Mouse (Mus musculus) heart, embryonic 13.5 days (tissue): ENCODE results near the gene Pard3. TPM values are rescaled to one million over a fixed set of nuclear protein-coding genes. Genes with fewer than 3 reads are reported as not detected.

Source experiments
- ATAC-seq: fragments of 200-750 bp; cut with Nextera tagmentation; 2 replicates; pipeline ENCODE4 v1.8.0; 2017; ENCODE audit warnings: moderate TSS enrichment; ENCODE audit not compliant: insufficient number of reproducible peaks, low FRiP score, low TSS enrichment; ENCODE audit errors: extremely low read depth
- H3K27ac ChIP-seq: fragments of 300-500 bp; sonication (generic); replicated peaks from 2 replicates; pipeline ENCODE4 v1.5.1; 2015; ENCODE audit warnings: moderate library complexity, mild to moderate bottlenecking, inconsistent platforms
- H3K27me3 ChIP-seq: fragments of 300-500 bp; sonication (generic); replicated peaks from 2 replicates; pipeline ENCODE4 v1.6.1; 2015; ENCODE audit warnings: mild to moderate bottlenecking, inconsistent platforms
- H3K36me3 ChIP-seq: fragments of 300-500 bp; sonication (generic); 2 replicates; pipeline ENCODE4 v1.6.1; 2015; ENCODE audit warnings: mild to moderate bottlenecking, inconsistent platforms
- H3K4me1 ChIP-seq: fragments of 300-500 bp; sonication (generic); 2 replicates; pipeline ENCODE4 v1.6.1; 2015; ENCODE audit warnings: inconsistent platforms
- H3K4me2 ChIP-seq: fragments of 300-500 bp; sonication (generic); 2 replicates; pipeline ENCODE4 v1.6.1; 2015; ENCODE audit warnings: inconsistent platforms, mild to moderate bottlenecking, moderate library complexity
- H3K4me3 ChIP-seq: fragments of 300-500 bp; sonication (generic); 2 replicates; pipeline ENCODE4 v1.5.1; 2015; ENCODE audit warnings: moderate library complexity, mild to moderate bottlenecking, inconsistent platforms
- H3K9ac ChIP-seq: fragments of 300-500 bp; sonication (generic); 2 replicates; pipeline ENCODE4 v1.6.1; 2015; ENCODE audit warnings: inconsistent platforms, mild to moderate bottlenecking, moderate library complexity
- H3K9me3 ChIP-seq: fragments of 300-500 bp; sonication (generic); 2 replicates; pipeline ENCODE4 v1.6.1; 2016; ENCODE audit warnings: inconsistent platforms
- WGBS: fragments of 180-500 bp; shearing (Covaris S2); methylation state at CpG from one replicate; pipeline ENCODE4 v1.1.7; 2015; ENCODE audit warnings: mixed read lengths; 5-methylcytosine and 5-hydroxymethylcytosine counted together
- polyA plus RNA-seq: library from polyadenylated mRNA; unstranded; fragments of >200 nt; fragmentation: Nextera tagmentation; extraction: Ambion mirVana; gene quantifications from 2 replicates; pipeline ENCODE4 v1.2.1, GENCODE M21; 2015

Gene Pard3
- polyA plus RNA-seq, 1 experiment from 2014 or later = 15.0 TPM

- 86% methylated on average over 2 of the region's 2 CpGs for WGBS
- H3K27ac ChIP-seq = peak overlapping the region; percentile 12; the same call in 1 of the 2 replicates
Measured at GRCm38 (mm10) chr8:127136781-127137180, 73.1 kb downstream of the Pard3 start.

GRCm38 (mm10) chr8:127139154-127139553, 75.5 kb downstream of the Pard3 start:
- 10% methylated on average over 1 of the region's 1 CpGs for WGBS
- H3K27ac ChIP-seq = no peak overlapping the region

More at GRCm38 (mm10) chr8:127136781-127137180, 73.1 kb downstream of the Pard3 start:
- H3K9me3 ChIP-seq = no peaks in the 10 kb centered on the region
- peak overlapping the region; percentile 21; the same call in 1 of the 2 replicates for H3K9ac ChIP-seq
- H3K4me3 ChIP-seq = no peak overlapping the region
- H3K4me2 ChIP-seq = no peak overlapping the region
- peaks cover 65% of the 10 kb centered on the region for H3K4me1 ChIP-seq
- H3K27me3 ChIP-seq = no peaks in the 10 kb centered on the region
- H3K36me3 ChIP-seq = no peaks in the 10 kb centered on the region
- ATAC-seq = no peak

GRCm38 (mm10) chr8:127140945-127141344, 77.3 kb downstream of the Pard3 start:
- no peak overlapping the region for H3K27ac ChIP-seq
- no peaks in the 10 kb centered on the region for H3K36me3 ChIP-seq
- ATAC-seq = no peak
- no peak overlapping the region for H3K4me2 ChIP-seq
- WGBS = 97% methylated on average over 2 of the region's 2 CpGs
- no peak overlapping the region for H3K9ac ChIP-seq
- H3K4me1 ChIP-seq = peaks cover 61% of the 10 kb centered on the region
- no peaks in the 10 kb centered on the region for H3K9me3 ChIP-seq
- no peak overlapping the region for H3K4me3 ChIP-seq
- H3K27me3 ChIP-seq = no peaks in the 10 kb centered on the region

More at GRCm38 (mm10) chr8:127139154-127139553, 75.5 kb downstream of the Pard3 start:
- no peak overlapping the region for H3K4me2 ChIP-seq
- H3K27me3 ChIP-seq = no peaks in the 10 kb centered on the region
- no peak overlapping the region for H3K4me3 ChIP-seq
- H3K4me1 ChIP-seq = peaks cover 59% of the 10 kb centered on the region
- no peak for ATAC-seq
- no peak overlapping the region for H3K9ac ChIP-seq
- no peaks in the 10 kb centered on the region for H3K9me3 ChIP-seq
- no peaks in the 10 kb centered on the region for H3K36me3 ChIP-seq

GRCm38 (mm10) chr8:127143641-127144040, 79.9 kb downstream of the Pard3 start:
- 27% methylated on average over 7 of the region's 7 CpGs for WGBS
- no peaks in the 10 kb centered on the region for H3K36me3 ChIP-seq
- no peak overlapping the region for H3K4me3 ChIP-seq
- H3K27me3 ChIP-seq = no peaks in the 10 kb centered on the region
- no peak overlapping the region for H3K4me2 ChIP-seq
- H3K27ac ChIP-seq = no peak overlapping the region
- H3K9ac ChIP-seq = no peak overlapping the region
- peaks cover 55% of the 10 kb centered on the region for H3K4me1 ChIP-seq
- no peaks in the 10 kb centered on the region for H3K9me3 ChIP-seq
- ATAC-seq = no peak

DNA sequence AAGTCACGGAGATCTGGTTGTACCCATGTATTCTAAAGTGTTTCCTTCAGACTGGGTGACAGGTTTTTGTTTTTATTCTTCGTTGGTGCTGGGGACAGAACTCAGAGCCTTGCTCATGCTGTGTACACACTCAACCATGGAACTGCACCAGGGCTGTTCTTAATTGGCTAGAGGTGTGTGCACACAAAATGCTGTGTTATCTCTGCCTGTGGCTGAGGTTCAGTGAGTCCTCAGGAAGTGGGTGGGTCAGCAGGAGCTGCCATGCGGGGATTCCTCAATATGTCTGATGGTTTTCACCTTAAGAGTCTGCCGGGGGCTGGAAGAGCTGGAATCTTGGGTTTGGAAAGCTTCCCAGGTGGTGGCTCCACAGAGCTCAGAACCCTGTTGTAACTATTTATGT, 80.9 kb downstream of the Pard3 start:
- Histone ChIP-seq H3K4me2 (0 out of 2 replicates have a peak overlapping the region, but pooled peaks have one; percentile 7), H3K4me3 (no peak overlapping the region), H3K4me1 (peaks cover 59% of the 10 kb centered on the region), H3K36me3 (no peaks in the 10 kb centered on the region), H3K27ac (0 out of 2 replicates have a peak overlapping the region, but pooled peaks have one; percentile 15), H3K9ac (no peak overlapping the region), H3K9me3 (no peaks in the 10 kb centered on the region), H3K27me3 (no peaks in the 10 kb centered on the region)
- no peak for ATAC-seq
- 35% methylated on average over 4 of the region's 4 CpGs for WGBS

- H3K27me3 ChIP-seq = no peaks in the 10 kb centered on the region
- H3K4me1 ChIP-seq = peaks cover 64% of the 10 kb centered on the region
- no peak; the same call in 1 of the 2 replicates for ATAC-seq
- 29% methylated on average over 4 of the region's 4 CpGs for WGBS
- no peak overlapping the region for H3K4me3 ChIP-seq
- no peak overlapping the region for H3K4me2 ChIP-seq
- H3K9me3 ChIP-seq = no peaks in the 10 kb centered on the region
- no peaks in the 10 kb centered on the region for H3K36me3 ChIP-seq
- H3K9ac ChIP-seq = no peak overlapping the region
- 0 out of 2 replicates have a peak overlapping the region, but pooled peaks have one; percentile 15 for H3K27ac ChIP-seq
Measured at GRCm38 (mm10) chr8:127145135-127145534, 81.4 kb downstream of the Pard3 start.

- no peaks in the 10 kb centered on the region for H3K27me3 ChIP-seq
- no peak overlapping the region for H3K4me2 ChIP-seq
- no peak for ATAC-seq
- H3K9ac ChIP-seq = 0 out of 2 replicates have a peak overlapping the region, but pooled peaks have one; percentile 10
- H3K9me3 ChIP-seq = no peaks in the 10 kb centered on the region
- 46% methylated on average over 4 of the region's 4 CpGs for WGBS
- H3K4me1 ChIP-seq = peaks cover 74% of the 10 kb centered on the region
- no peak overlapping the region for H3K4me3 ChIP-seq
- H3K36me3 ChIP-seq = no peaks in the 10 kb centered on the region
- no peak overlapping the region for H3K27ac ChIP-seq
Measured at GRCm38 (mm10) chr8:127146055-127146454, 82.4 kb downstream of the Pard3 start.

DNA sequence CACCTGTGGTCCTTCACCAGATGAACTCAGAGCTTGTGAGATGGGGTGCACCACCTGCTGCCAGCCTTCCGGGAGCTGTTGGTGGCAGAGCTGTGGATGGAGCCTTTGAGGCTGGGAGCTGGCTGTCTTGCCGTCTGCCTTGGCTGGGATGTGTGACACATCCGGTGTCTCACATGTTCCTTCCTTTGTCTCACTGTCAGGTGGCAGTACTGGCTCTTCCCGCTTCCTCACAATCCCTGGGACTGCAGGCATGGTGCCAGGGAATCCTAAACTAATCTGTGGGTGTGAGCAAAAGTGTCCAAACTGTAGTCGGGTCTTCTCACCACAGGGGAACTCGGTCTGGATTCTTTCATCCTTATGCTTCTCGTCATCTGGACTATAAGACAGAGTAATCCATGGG, 85.1 kb downstream of the Pard3 start:
- Histone ChIP-seq H3K4me3 (no peak overlapping the region), H3K4me1 (peaks cover 74% of the 10 kb centered on the region), H3K27ac (no peak overlapping the region), H3K27me3 (no peaks in the 10 kb centered on the region), H3K4me2 (no peak overlapping the region), H3K9me3 (no peaks in the 10 kb centered on the region), H3K9ac (no peak overlapping the region), H3K36me3 (no peaks in the 10 kb centered on the region)
- 39% methylated on average over 7 of the region's 7 CpGs for WGBS
- no peak for ATAC-seq

GRCm38 (mm10) chr8:127150645-127151044, 87.0 kb downstream of the Pard3 start:
- Histone ChIP-seq H3K4me1 (peaks cover 58% of the 10 kb centered on the region), H3K27ac (no peak overlapping the region), H3K36me3 (no peaks in the 10 kb centered on the region), H3K4me2 (no peak overlapping the region), H3K27me3 (no peaks in the 10 kb centered on the region), H3K9me3 (no peaks in the 10 kb centered on the region), H3K9ac (no peak overlapping the region), H3K4me3 (no peak overlapping the region)
- 55% methylated on average over 4 of the region's 4 CpGs for WGBS
- no peak for ATAC-seq

DNA sequence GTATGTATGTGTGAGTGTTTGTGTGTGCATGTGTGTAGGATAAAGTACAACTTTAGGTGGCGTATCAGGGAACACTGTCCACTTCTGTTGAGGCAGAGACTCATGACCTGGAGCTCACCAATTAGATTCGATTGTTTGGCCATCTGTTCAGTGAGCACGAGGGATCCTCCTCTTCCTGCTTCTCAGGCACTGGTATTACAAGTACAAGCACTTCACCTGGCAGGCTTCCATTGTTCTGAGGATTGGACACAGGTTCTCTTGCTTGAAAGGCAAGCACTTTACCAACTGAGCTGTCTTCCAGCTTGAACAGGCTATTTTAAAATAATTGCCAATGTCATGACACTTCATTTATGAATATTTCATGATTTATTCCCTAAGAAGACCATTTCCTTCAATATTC, 88.0 kb downstream of the Pard3 start:
- WGBS = 65% methylated on average over 3 of the region's 3 CpGs
- Histone ChIP-seq H3K4me3 (no peak overlapping the region), H3K27me3 (no peaks in the 10 kb centered on the region)

DNA sequence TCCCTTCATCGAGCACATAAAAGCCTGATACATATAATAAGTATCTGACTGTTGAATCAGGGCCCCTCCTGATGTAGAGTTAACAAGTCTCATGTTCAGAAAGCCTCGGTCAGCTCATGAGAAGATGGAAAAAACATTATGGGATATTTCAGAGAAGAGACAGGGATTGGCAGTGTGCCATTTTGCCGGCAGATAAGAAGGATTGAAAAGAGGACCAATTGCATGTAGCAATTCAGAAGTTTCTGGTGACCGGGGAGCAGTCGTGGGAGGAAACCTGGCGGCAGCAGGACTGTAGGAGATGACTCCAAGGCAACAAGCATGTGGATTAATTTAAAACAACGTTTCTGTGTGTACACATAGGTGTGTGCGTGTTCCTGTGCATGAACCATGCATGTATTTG, 93.4 kb downstream of the Pard3 start:
- 23% methylated on average over 8 of the region's 8 CpGs for WGBS
- Histone ChIP-seq H3K27me3 (no peaks in the 10 kb centered on the region), H3K27ac (peak overlapping the region; percentile 71), H3K9me3 (no peaks in the 10 kb centered on the region), H3K4me1 (peaks cover 52% of the 10 kb centered on the region), H3K36me3 (peaks cover 5% of the 10 kb centered on the region; the same call in 1 of the 2 replicates), H3K4me2 (peak overlapping the region; percentile 45), H3K4me3 (no peak overlapping the region), H3K9ac (no peak overlapping the region)
- ATAC-seq = no peak

More for the DNA sequence above, 88.0 kb downstream of the Pard3 start:
- ATAC-seq = no peak
- Histone ChIP-seq H3K9me3 (no peaks in the 10 kb centered on the region), H3K9ac (no peak overlapping the region), H3K36me3 (no peaks in the 10 kb centered on the region), H3K27ac (no peak overlapping the region), H3K4me1 (peaks cover 56% of the 10 kb centered on the region), H3K4me2 (no peak overlapping the region)

GRCm38 (mm10) chr8:127159421-127159966, 95.8 kb downstream of the Pard3 start:
- no peaks in the 10 kb centered on the region for H3K9me3 ChIP-seq
- H3K4me2 ChIP-seq = no peak overlapping the region
- no peak overlapping the region for H3K9ac ChIP-seq
- H3K4me1 ChIP-seq = peaks cover 47% of the 10 kb centered on the region
- no peak for ATAC-seq
- 59% methylated on average over 3 of the region's 3 CpGs for WGBS
- no peak overlapping the region for H3K27ac ChIP-seq
- no peaks in the 10 kb centered on the region for H3K27me3 ChIP-seq
- H3K36me3 ChIP-seq = peaks cover 5% of the 10 kb centered on the region; the same call in 1 of the 2 replicates
- H3K4me3 ChIP-seq = no peak overlapping the region
